Mouse (Mus musculus) hindbrain, embryonic 15.5 days (tissue): ENCODE measurements around the gene Tgoln1. TPM values are rescaled to one million over a fixed set of nuclear protein-coding genes. Genes with fewer than 3 reads are reported as not detected.
A peak's percentile ranks its signal among the peaks of the same experiment; 100 is the strongest.

Source experiments
- ATAC-seq: fragments of 200-750 bp; cut with Nextera tagmentation; 2 replicates; pipeline ENCODE4 v1.8.0; 2017; ENCODE audit warnings: low read depth, moderate number of reproducible peaks, moderate TSS enrichment; ENCODE audit not compliant: low FRiP score
- H3K27ac ChIP-seq: fragments of 300-500 bp; sonication (generic); replicated peaks from 2 replicates; pipeline ENCODE4 v1.5.1; 2015; ENCODE audit warnings: mild to moderate bottlenecking, inconsistent platforms
- H3K27me3 ChIP-seq: fragments of 300-500 bp; sonication (generic); 2 replicates; pipeline ENCODE4 v1.6.1; 2015; ENCODE audit warnings: control low read depth, inconsistent platforms
- H3K36me3 ChIP-seq: fragments of 300-500 bp; sonication (generic); 2 replicates; pipeline ENCODE4 v1.6.1; 2015; ENCODE audit warnings: control low read depth, inconsistent platforms
- H3K4me1 ChIP-seq: fragments of 300-500 bp; sonication (generic); replicated peaks from 2 replicates; pipeline ENCODE4 v1.6.1; 2015; ENCODE audit warnings: control low read depth, inconsistent platforms
- H3K4me2 ChIP-seq: fragments of 300-500 bp; sonication (generic); 2 replicates; pipeline ENCODE4 v1.6.1; 2015; ENCODE audit warnings: moderate library complexity, mild to moderate bottlenecking, inconsistent platforms
- H3K4me3 ChIP-seq: fragments of 300-500 bp; sonication (generic); 2 replicates; pipeline ENCODE4 v1.5.1; 2015; ENCODE audit warnings: mild to moderate bottlenecking, inconsistent platforms
- H3K9ac ChIP-seq: fragments of 300-500 bp; sonication (generic); 2 replicates; pipeline ENCODE4 v1.6.1; 2015; ENCODE audit warnings: inconsistent platforms
- H3K9me3 ChIP-seq: fragments of 300-500 bp; sonication (generic); 2 replicates; pipeline ENCODE4 v1.6.1; 2016; ENCODE audit warnings: control low read depth, inconsistent platforms
- WGBS: fragments of 180-500 bp; shearing (Covaris S2); methylation state at CpG from one replicate; pipeline ENCODE4 v1.1.7; 2015; 5-methylcytosine and 5-hydroxymethylcytosine counted together
- polyA plus RNA-seq: library from polyadenylated mRNA; unstranded; fragments of >200 nt; fragmentation: Nextera tagmentation; extraction: Ambion mirVana; gene quantifications from 2 replicates; pipeline ENCODE4 v1.2.1, GENCODE M21; 2015

Gene Tgoln1
- 34.6 and 35.9 TPM in 2 replicates for polyA plus RNA-seq

GRCm38 (mm10) chr6:72616643-72617288 is at the start of gene Tgoln1:
Gene Tgoln1 (minus strand): TSS chr6:72617000.
- H3K4me3 ChIP-seq: peak within 1 kb of the TSS; percentile 64

GRCm38 (mm10) chr6:72664290-72664689 is 47.5 kb upstream of the Tgoln1 start:
- Histone ChIP-seq H3K9ac (no peak overlapping the region), H3K4me2 (no peak overlapping the region), H3K9me3 (no peaks in the 10 kb centered on the region), H3K36me3 (no peaks in the 10 kb centered on the region), H3K27ac (no peak overlapping the region), H3K27me3 (no peaks in the 10 kb centered on the region), H3K4me1 (no peaks in the 10 kb centered on the region; the same call in 1 of the 2 replicates), H3K4me3 (no peak overlapping the region)
- WGBS: 83% methylated on average over 8 of the region's 8 CpGs
- no peak for ATAC-seq

More at GRCm38 (mm10) chr6:72616643-72617288, at the start of gene Tgoln1:
- Histone ChIP-seq H3K36me3 (peaks cover 15% of the 10 kb centered on the region), H3K27me3 (no peaks in the 10 kb centered on the region), H3K27ac (peak within 1 kb of the TSS; percentile 87), H3K9me3 (no peaks in the 10 kb centered on the region), H3K9ac (peak within 1 kb of the TSS; percentile 76), H3K4me2 (peak within 1 kb of the TSS; percentile 75), H3K4me1 (peaks cover 37% of the 10 kb centered on the region)
- WGBS: under 1% methylated on average over 40 of the region's 41 CpGs
- ATAC-seq: peak; percentile 99

GRCm38 (mm10) chr6:72663000-72663399 is 46.2 kb upstream of the Tgoln1 start:
- Histone ChIP-seq H3K9ac (no peak overlapping the region), H3K27ac (no peak overlapping the region), H3K4me3 (no peak overlapping the region), H3K36me3 (no peaks in the 10 kb centered on the region), H3K4me1 (no peaks in the 10 kb centered on the region; the same call in 1 of the 2 replicates), H3K27me3 (no peaks in the 10 kb centered on the region), H3K4me2 (no peak overlapping the region), H3K9me3 (no peaks in the 10 kb centered on the region)
- 4% methylated on average over 1 of the region's 1 CpGs for WGBS
- no peak for ATAC-seq

- Histone ChIP-seq H3K27ac (no peak overlapping the region), H3K9ac (no peak overlapping the region), H3K4me3 (no peak overlapping the region), H3K36me3 (no peaks in the 10 kb centered on the region), H3K27me3 (no peaks in the 10 kb centered on the region), H3K9me3 (no peaks in the 10 kb centered on the region), H3K4me2 (no peak overlapping the region), H3K4me1 (peaks cover 7% of the 10 kb centered on the region)
- WGBS: 63% methylated on average over 6 of the region's 6 CpGs
- ATAC-seq: no peak
Observed at GRCm38 (mm10) chr6:72660391-72660720, 43.6 kb upstream of the Tgoln1 start.

- ATAC-seq: no peak; the same call in 1 of the 2 replicates
- H3K4me3 ChIP-seq: no peak overlapping the region
- H3K4me2 ChIP-seq: no peak overlapping the region
- no peaks in the 10 kb centered on the region for H3K27me3 ChIP-seq
- H3K9me3 ChIP-seq: no peaks in the 10 kb centered on the region
- 81% methylated on average over 8 of the region's 8 CpGs for WGBS
- H3K36me3 ChIP-seq: no peaks in the 10 kb centered on the region
- H3K9ac ChIP-seq: no peak overlapping the region
- no peak overlapping the region for H3K27ac ChIP-seq
- H3K4me1 ChIP-seq: peaks cover 10% of the 10 kb centered on the region
Observed at GRCm38 (mm10) chr6:72659717-72660390, 43.1 kb upstream of the Tgoln1 start.

GRCm38 (mm10) chr6:72658006-72658405 is 41.2 kb upstream of the Tgoln1 start:
- Histone ChIP-seq H3K36me3 (no peaks in the 10 kb centered on the region), H3K9ac (no peak overlapping the region), H3K4me2 (no peak overlapping the region), H3K4me1 (peaks cover 19% of the 10 kb centered on the region), H3K9me3 (no peaks in the 10 kb centered on the region), H3K27ac (no peak overlapping the region), H3K4me3 (no peak overlapping the region), H3K27me3 (no peaks in the 10 kb centered on the region)
- no peak for ATAC-seq
- WGBS: 60% methylated on average over 3 of the region's 3 CpGs

GRCm38 (mm10) chr6:72656053-72656442 is 39.2 kb upstream of the Tgoln1 start:
- Histone ChIP-seq H3K27me3 (no peaks in the 10 kb centered on the region), H3K4me2 (no peak overlapping the region; the same call in 1 of the 2 replicates), H3K27ac (no peak overlapping the region), H3K4me1 (peaks cover 19% of the 10 kb centered on the region), H3K4me3 (no peak overlapping the region), H3K9ac (no peak overlapping the region), H3K9me3 (no peaks in the 10 kb centered on the region), H3K36me3 (no peaks in the 10 kb centered on the region)
- whole genome bisulfite sequencing: 90% methylated on average over 7 of the region's 7 CpGs
- no peak for ATAC-seq

GRCm38 (mm10) chr6:72655309-72656052 is 38.7 kb upstream of the Tgoln1 start:
- peak overlapping the region; percentile 38 for H3K4me3 ChIP-seq
- H3K36me3 ChIP-seq: no peaks in the 10 kb centered on the region
- peaks cover 19% of the 10 kb centered on the region for H3K4me1 ChIP-seq
- peak overlapping the region; percentile 71 for H3K27ac ChIP-seq
- H3K9me3 ChIP-seq: no peaks in the 10 kb centered on the region
- H3K9ac ChIP-seq: peak overlapping the region; percentile 40
- WGBS: 33% methylated on average over 20 of the region's 20 CpGs
- H3K4me2 ChIP-seq: peak overlapping the region; percentile 60
- H3K27me3 ChIP-seq: no peaks in the 10 kb centered on the region
- peak; percentile 85 for ATAC-seq

- 91% methylated on average over 6 of the region's 6 CpGs for WGBS
Observed at GRCm38 (mm10) chr6:72654355-72654754, 37.6 kb upstream of the Tgoln1 start.

GRCm38 (mm10) chr6:72653419-72653818 is 36.6 kb upstream of the Tgoln1 start:
- WGBS: 76% methylated on average over 7 of the region's 7 CpGs
- Histone ChIP-seq H3K4me3 (no peak overlapping the region), H3K27me3 (no peaks in the 10 kb centered on the region), H3K9ac (no peak overlapping the region), H3K4me1 (peaks cover 19% of the 10 kb centered on the region), H3K36me3 (no peaks in the 10 kb centered on the region), H3K9me3 (no peaks in the 10 kb centered on the region), H3K4me2 (no peak overlapping the region), H3K27ac (no peak overlapping the region)
- no peak for ATAC-seq

More at GRCm38 (mm10) chr6:72654355-72654754, 37.6 kb upstream of the Tgoln1 start:
- Histone ChIP-seq H3K27ac (no peak overlapping the region), H3K9ac (no peak overlapping the region), H3K27me3 (no peaks in the 10 kb centered on the region), H3K9me3 (no peaks in the 10 kb centered on the region), H3K4me3 (no peak overlapping the region), H3K4me1 (peaks cover 19% of the 10 kb centered on the region), H3K36me3 (no peaks in the 10 kb centered on the region), H3K4me2 (no peak overlapping the region)
- no peak for ATAC-seq

GRCm38 (mm10) chr6:72650338-72650851 is 33.6 kb upstream of the Tgoln1 start:
- WGBS: 73% methylated on average over 10 of the region's 10 CpGs
- ATAC-seq: no peak

More at GRCm38 (mm10) chr6:72650338-72650851, 33.6 kb upstream of the Tgoln1 start:
- Histone ChIP-seq H3K4me3 (no peak overlapping the region), H3K27ac (no peak overlapping the region), H3K4me1 (peaks cover 13% of the 10 kb centered on the region), H3K4me2 (no peak overlapping the region), H3K9ac (no peak overlapping the region), H3K9me3 (no peaks in the 10 kb centered on the region), H3K36me3 (no peaks in the 10 kb centered on the region), H3K27me3 (no peaks in the 10 kb centered on the region)
